Mouse (Mus musculus) gastrocnemius, adult 2 months (tissue): ENCODE results near the gene Tefm. TPM values are rescaled to one million over a fixed set of nuclear protein-coding genes. Genes with fewer than 3 reads are reported as not detected.
"Not testable (repeated sequence)": the region's sequence is repeated elsewhere in the genome, so short reads cannot be mapped to it uniquely, and the experiment has no call there.

Experiments used
- DNase-seq: peaks from one replicate; pipeline ENCODE4 v3.0.0; 2022
- H3K27ac ChIP-seq: fragments of 200-600 bp; 2 replicates; pipeline ENCODE4 v1.8.1; 2022; ENCODE audit warnings: mild to moderate bottlenecking
- H3K4me3 ChIP-seq: fragments of 200-600 bp; 2 replicates; pipeline ENCODE4 v1.8.1; 2022; ENCODE audit warnings: mild to moderate bottlenecking, moderate library complexity
- CTCF ChIP-seq: fragments of 200-600 bp; IDR thresholded peaks from 2 replicates; pipeline ENCODE4 v1.8.1; 2022; ENCODE audit warnings: antibody characterized with exemption, mild to moderate bottlenecking, moderate library complexity
- intact Hi-C: fragments of 180-260 bp; cut with DNase I; formaldehyde crosslinking; loops from one replicate; pipeline ENCODE4 v1.15.1; 2025
- long read RNA-seq, 2 experiments: library from polyadenylated mRNA; stranded (forward); transcript quantifications; one replicate each; pipeline ENCODE4 v2.0.0; 2021
- total RNA-seq, 2 experiments: library from RNA; stranded (reverse); gene quantifications; 2 replicates each; pipeline ENCODE4 v1.2.3; 2021

The Tefm gene
- total RNA-seq, result 10 to 100 TPM; 18.6 to 24.1 TPM
- long read RNA-seq, experiment 1, transcript Tefm-201 (4 exons, 1,309 nt), result major isoform, 17 of 22 reads
- long read RNA-seq, experiment 1, partial matches to known transcripts, result 0 of 22 reads
- long read RNA-seq, experiment 1, other reads (novel, unspliced or antisense), result 5 of 22 reads
- long read RNA-seq, experiment 2, transcript Tefm-201 (4 exons, 1,309 nt), result major isoform, 17 of 26 reads
- long read RNA-seq, experiment 2, partial matches to known transcripts, result 3 of 26 reads
- long read RNA-seq, experiment 2, other reads (novel, unspliced or antisense), result 6 of 26 reads

DNA sequence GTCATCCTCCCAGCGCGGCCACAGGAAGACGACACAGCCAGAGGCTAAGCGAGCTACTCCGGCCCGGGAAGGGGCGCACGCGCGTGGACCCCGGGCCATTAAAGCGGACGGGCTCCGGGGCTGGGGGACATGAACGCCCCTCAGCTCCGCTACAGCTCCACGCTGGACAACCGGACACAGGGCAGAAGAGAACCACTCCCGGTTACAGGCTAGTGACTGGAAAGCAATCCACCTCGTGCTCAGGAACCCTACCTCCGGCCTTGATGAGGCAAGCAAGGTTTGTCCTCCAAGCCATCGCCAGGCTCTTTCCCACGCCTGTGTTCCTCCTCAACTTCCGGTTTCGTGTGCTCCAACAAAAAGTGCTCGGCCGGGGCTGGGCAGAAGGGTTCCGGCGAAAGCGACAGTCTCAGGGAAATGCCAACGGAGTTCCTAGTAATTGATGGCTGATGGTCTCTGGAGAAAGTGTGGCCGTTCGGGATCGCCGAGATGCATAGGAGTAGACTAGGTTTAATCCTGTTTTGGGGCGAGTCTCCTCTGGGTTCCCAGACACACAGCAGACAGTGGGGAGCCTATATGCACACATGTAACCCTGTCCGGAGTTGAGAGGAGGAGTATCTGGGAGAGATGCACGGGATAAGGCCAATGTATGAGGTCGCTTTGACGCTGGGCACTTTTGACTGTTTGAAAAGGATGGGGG, at the start of gene Tefm:
Gene Tefm, minus strand, starts transcription at position 351 of the 697 bp plus-strand sequence.
- Histone ChIP-seq H3K4me3 (peak within 1 kb of the TSS; percentile 97), H3K27ac (peak within 1 kb of the TSS; percentile 97)
- intact Hi-C loops, result no loop called here
- no peak for TF ChIP-seq CTCF
- DNase-seq, result peak; percentile 87

GRCm38 (mm10) chr11:80190280-80190679, 48.3 kb upstream of the Tefm start:
- no peak overlapping the region for H3K27ac ChIP-seq
- no peak for DNase-seq
- TF ChIP-seq CTCF, result no peak
- no peak overlapping the region for H3K4me3 ChIP-seq
- intact Hi-C loops, result no loop called here

DNA sequence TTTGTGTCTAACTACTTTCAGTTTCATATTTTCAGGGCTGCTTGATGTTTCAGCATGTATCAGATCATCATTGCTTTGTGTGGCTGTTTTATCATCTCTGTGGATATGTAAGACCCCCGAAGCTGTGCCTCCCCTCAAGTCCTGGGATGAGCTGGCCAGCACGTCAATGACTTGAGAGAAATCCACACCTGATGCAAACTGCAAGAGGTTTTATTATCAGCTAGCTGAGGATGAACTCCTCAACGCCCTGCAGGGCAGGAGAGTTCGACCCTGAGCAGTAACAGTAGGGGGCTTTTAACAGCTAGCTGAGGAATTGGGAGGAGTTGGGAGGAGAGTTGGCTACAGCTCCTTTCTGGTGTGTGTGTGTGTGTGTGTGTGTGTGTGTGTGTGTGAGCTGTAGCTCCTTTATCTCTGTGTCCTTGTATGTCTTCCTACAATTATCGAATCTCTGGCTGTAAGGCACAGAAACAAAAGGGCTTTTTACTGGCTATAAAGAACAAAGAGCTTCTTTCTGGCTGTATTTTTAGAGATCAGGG, 43.5 kb upstream of the Tefm start:
- 0 out of 2 replicates have a peak overlapping the region, but pooled peaks have one; percentile 97 for H3K27ac ChIP-seq
- DNase-seq, H3K4me3 ChIP-seq, intact Hi-C loops: not testable (repeated sequence)

DNA sequence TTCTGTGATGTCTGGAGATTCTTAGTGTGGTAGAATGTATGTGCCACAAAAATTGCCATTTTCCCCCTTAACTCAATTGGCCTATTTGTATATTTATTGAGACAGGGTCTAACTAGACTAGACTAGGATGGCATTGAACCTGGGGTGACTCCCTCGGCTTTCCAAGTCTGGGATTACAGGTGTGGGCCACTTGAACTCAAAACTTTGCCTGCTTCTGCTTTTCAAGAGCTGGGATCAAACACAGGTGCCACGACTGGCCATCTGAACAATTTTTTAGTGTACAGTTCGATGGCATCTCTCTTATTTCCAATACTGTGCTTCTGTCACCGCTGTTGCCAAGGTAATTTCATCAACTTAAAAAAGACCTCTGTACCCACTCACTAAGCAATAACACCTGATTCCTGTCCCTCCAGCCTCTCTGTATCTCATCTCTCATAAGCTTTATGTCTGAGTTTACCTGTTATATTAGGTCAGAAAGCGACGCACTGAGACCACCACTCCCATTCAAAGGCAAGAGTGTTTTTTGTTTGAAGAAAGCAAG, 42.6 kb upstream of the Tefm start:
- intact Hi-C loops, result no loop called here
- H3K27ac ChIP-seq, result peak overlapping the region; percentile 97
- TF ChIP-seq CTCF, result no peak
- peak overlapping the region; percentile 80 for H3K4me3 ChIP-seq
- DNase-seq, result no peak

GRCm38 (mm10) chr11:80183705-80184255, 41.8 kb upstream of the Tefm start, which contains the start of gene Rnf135:
Rnf135 (plus strand) TSS chr11:80183851.
- no peak for TF ChIP-seq CTCF
- intact Hi-C loops, result no loop called here

GRCm38 (mm10) chr11:80183054-80183704, 41.2 kb upstream of the Tefm start:
- H3K4me3 ChIP-seq, result peak overlapping the region; percentile 80
- intact Hi-C loops, DNase-seq: not testable (repeated sequence)
- peak overlapping the region; percentile 97 for H3K27ac ChIP-seq
- TF ChIP-seq CTCF, result peak; percentile 38; the same call in 1 of the 2 replicates

More at GRCm38 (mm10) chr11:80183705-80184255, 41.8 kb upstream of the Tefm start, which contains the start of gene Rnf135:
- DNase-seq, result peak; percentile 97
- Histone ChIP-seq H3K4me3 (peak within 1 kb of the TSS; percentile 80), H3K27ac (peak within 1 kb of the TSS; percentile 97)

- intact Hi-C loops, result no loop called here
- 0 out of 2 replicates have a peak, but pooled peaks have one; percentile 9 for TF ChIP-seq CTCF
- H3K4me3 ChIP-seq, result no peak overlapping the region
- DNase-seq, result no peak
- no peak overlapping the region for H3K27ac ChIP-seq
Observed at GRCm38 (mm10) chr11:80181021-80181749, 39.2 kb upstream of the Tefm start.

GRCm38 (mm10) chr11:80178316-80178715, 36.3 kb upstream of the Tefm start:
- Histone ChIP-seq H3K27ac (peak overlapping the region; percentile 73), H3K4me3 (no peak overlapping the region)
- no peak for DNase-seq
- intact Hi-C loops, result no loop called here
- no peak for TF ChIP-seq CTCF

- no peak for TF ChIP-seq CTCF
- DNase-seq, result no peak
- intact Hi-C loops, result no loop called here
- Histone ChIP-seq H3K4me3 (no peak overlapping the region), H3K27ac (peak overlapping the region; percentile 73)
Observed at GRCm38 (mm10) chr11:80176911-80177895, 35.2 kb upstream of the Tefm start.

DNA sequence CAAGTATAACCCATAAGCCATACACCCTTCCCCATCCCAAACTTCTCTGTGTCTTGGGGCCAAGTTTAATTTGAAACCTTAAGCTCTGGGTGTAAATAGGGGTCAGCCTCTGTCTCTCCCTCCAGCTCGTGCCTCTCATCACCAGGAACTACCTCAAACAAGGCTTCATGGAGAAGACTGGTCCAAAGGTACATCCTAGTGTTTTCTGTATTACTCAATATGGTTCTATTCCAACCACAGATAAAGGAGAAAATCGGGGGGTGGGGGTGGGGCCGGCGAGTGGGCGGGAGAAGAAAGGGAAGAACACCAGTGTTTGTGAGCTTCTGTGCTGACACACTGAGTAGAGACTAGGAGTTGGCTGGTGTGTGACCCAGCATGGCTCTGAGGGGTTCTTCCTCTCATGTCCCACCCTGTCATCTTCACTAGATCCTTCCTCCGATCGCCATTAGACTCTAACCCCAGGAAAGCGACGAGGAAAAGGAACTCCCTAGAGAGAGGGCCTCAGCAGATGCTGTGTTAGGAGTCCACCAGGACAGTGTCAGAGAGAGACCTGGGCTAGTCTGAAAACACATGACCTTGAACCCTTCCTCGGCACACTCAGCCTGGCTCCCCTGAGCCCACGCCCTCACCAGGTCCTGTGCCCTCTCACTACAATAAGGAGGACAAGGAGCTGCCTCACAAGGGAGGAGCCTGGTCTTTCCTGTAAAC, 32.1 kb upstream of the Tefm start:
- Histone ChIP-seq H3K4me3 (no peak overlapping the region), H3K27ac (0 out of 2 replicates have a peak overlapping the region, but pooled peaks have one; percentile 20)
- DNase-seq, result no peak
- intact Hi-C loops, result no loop called here
- TF ChIP-seq CTCF, result no peak
